Mouse (Mus musculus): Measurements from ENCODE around the gene Diablo.

DNA sequence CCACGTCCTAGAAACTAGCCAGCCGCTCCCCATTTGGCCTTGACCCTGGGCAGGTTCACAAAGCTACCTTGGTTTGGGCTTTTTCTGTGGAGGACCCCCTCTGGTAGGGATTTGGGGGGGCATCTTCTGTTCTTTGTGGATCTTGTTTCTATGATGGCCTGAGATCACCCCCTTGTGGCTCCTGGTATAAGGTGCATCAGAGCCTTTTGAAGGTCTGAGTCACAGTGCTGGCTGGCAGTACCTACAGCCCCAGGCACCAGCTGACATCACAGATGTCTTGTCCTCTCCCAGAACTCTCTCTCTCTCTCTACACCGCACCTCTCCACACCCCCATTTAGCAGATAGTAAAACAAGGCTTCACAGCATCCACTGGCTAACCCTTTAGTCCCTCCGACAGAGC, 24.3 kb downstream of the Diablo start:
- peak; percentile 74 for TF ChIP-seq CTCF (IDR thresholded peaks at IDR 0.05; ENCODE audit: low read depth)
- TF ChIP-seq EP300 (optimal IDR thresholded peaks at IDR 0.05), result no peak
